Mouse (Mus musculus): Measurements from ENCODE around the gene Sft2d1.

DNA sequence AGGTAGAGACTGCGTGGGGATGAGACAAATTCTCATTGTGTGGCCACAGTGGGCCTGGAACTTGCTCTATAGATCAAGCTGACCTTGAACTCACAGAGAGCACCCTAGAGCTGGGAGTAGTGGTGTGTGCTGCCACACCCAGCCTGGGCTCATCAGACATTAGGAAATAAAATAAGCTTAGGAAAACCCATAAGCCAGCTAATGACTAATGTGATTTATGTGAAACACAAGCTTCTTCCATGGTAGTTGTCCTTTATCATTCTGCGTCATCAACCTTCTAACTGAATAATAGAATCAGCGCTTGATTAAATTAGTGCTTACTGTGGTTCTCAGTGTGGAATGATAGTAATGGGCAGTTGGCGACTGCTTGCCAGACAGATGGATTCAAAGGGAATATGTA is 23.9 kb upstream of the Sft2d1 start:
- TF ChIP-seq ZNF384 (IDR thresholded peaks at IDR 0.05; ENCODE audit: low read depth, low read length) (no peak), HCFC1 (IDR thresholded peaks at IDR 0.05; ENCODE audit: borderline replicate concordance, insufficient read depth, low read length) (no peak), CHD2 (IDR thresholded peaks at IDR 0.05; ENCODE audit: low read depth, low read length) (no peak), ZC3H11A (IDR thresholded peaks at IDR 0.05; ENCODE audit: borderline replicate concordance, low read depth, low read length) (no peak)
